Mouse (Mus musculus): Measurements from ENCODE around the gene Uncx.

DNA sequence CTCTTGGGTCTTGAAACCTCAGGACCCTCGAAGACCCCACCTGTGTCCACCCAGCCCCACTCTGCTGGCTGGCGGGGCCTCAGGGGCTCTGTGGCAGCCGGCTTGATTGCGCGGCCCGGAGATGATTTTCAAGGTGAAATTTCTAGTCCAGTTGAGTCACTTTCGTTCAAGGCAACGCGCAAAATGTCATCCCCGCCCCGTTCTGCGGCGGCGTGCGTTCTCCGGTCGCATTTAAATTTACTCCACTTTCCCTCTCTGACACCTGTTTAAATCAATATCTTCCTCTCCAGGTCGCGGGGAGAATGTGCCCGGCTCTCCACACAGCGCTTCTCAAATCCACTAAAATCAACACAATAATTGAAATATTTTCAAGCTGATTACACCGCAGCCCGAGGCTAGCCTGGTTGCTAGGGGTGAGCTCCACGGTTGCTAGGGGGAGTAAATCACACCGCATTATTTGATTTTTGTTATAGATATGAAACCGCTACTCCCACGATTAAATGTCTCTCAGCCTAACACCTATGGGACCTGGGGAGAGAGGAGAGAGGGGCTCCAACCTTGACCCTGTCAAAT lies 37.0 kb downstream of the Uncx start:
- TF ChIP-seq CTCF (conservative IDR thresholded peaks at IDR 0.05; ENCODE audit: insufficient read depth, insufficient read length, low read depth, low read length) = no peak
- TF ChIP-seq POLR2A (IDR thresholded peaks at IDR 0.05; ENCODE audit: low read depth, low read length) = no peak

All from kidney, adult 2 months (tissue).